Mouse (Mus musculus): ENCODE data around the gene Slc22a4.

DNA sequence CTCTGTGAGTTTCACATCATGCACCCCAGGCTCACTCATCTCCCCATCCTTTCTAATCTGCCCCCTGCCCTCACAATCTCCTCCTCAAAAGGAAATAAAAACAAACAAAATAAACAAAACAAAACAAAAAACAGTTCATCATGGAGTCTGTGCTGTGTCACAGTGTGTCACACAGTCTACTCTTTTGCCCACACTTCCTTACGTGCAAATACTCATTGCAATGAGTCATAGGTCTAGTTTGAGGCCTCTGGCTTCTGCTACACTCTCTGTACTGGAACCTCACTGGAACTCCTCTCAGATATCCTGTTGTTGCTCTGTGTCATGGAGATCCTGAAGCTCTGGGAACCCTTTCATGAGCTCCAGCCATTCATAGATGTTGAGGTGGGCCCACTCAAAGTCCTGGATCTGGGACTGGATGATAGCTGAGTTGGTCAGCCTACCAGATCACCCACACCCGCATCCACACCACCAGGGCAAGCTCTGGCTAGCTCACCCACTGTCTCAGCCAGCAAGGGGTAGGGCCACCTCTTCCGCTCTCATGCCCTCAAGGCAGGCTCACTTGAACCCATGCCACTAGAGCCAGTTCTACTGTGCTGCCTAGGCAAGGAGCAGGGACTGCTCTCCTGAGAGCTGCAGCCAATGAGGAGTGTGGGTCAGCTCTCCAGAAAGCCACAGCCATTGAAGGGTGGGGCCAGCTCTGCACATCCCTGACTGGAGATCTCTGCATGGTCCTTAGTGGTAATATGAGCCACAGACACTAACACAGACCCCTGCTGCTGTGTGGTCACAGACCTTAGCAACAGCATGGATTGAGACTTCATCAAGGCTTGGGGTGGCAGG, 8.8 kb downstream of the Slc22a4 start:
- TF ChIP-seq POLR2A (IDR thresholded peaks at IDR 0.05; ENCODE audit: low read depth, low read length): no peak
- no peak for TF ChIP-seq CTCF (IDR thresholded peaks at IDR 0.05; ENCODE audit: extremely low read depth, insufficient read length, insufficient replicate concordance, low read depth, low read length)
